Mouse (Mus musculus) left cerebral cortex, postnatal 4 days (tissue): ENCODE data around the gene Smim5. TPM values are rescaled to one million over a fixed set of nuclear protein-coding genes. Genes with fewer than 3 reads are reported as not detected.
A peak's percentile ranks its signal among the peaks of the same experiment; 100 is the strongest.

Experiments
- DNase-seq: peaks from one replicate; pipeline ENCODE4 v3.0.0-alpha.2; 2022
- intact Hi-C: fragments of 180-260 bp; cut with DNase I; formaldehyde crosslinking; loops from one replicate; pipeline ENCODE4 v1.15.1; 2025
- total RNA-seq, 2 experiments: library from RNA; stranded (reverse); gene quantifications; 2 replicates each; pipeline ENCODE4 v1.2.3; 2021

The Smim5 gene
- total RNA-seq, 2 experiments from 2014 or later, result not detected

- no peak for DNase-seq
- intact Hi-C loops, result no loop called here
Measured at GRCm38 (mm10) chr11:115921986-115922385, 22.2 kb downstream of the Smim5 start.

GRCm38 (mm10) chr11:115929031-115929430, 29.3 kb downstream of the Smim5 start:
- DNase-seq, result no peak
- intact Hi-C loops, result no loop called here

- intact Hi-C loops, result no loop called here
- no peak for DNase-seq
Measured at GRCm38 (mm10) chr11:115929818-115930217, 30.1 kb downstream of the Smim5 start.

GRCm38 (mm10) chr11:115931235-115931634, 31.5 kb downstream of the Smim5 start:
- intact Hi-C loops, result no loop called here
- no peak for DNase-seq

- intact Hi-C loops, result no loop called here
- peak; percentile 98 for DNase-seq
Measured at GRCm38 (mm10) chr11:115933108-115933746, 33.5 kb downstream of the Smim5 start, which contains the start of the genes Sap30bp and Recql5. TSS of gene Sap30bp (plus strand) at chr11:115933282. TSS of gene Recql5 (minus strand) at chr11:115933477.

GRCm38 (mm10) chr11:115933747-115934110, 34.0 kb downstream of the Smim5 start:
- intact Hi-C loops, result no loop called here
- DNase-seq, result no peak

- DNase-seq, result peak; percentile 68
- intact Hi-C loops, result loop anchor here (5.0 kb wide), 1 partner anchor 62 kb away; no protein-coding TSS in a partner anchor
Measured at GRCm38 (mm10) chr11:115939690-115940329, 40.0 kb downstream of the Smim5 start.

GRCm38 (mm10) chr11:115941980-115942379, 42.2 kb downstream of the Smim5 start:
- intact Hi-C loops, result no loop called here

GRCm38 (mm10) chr11:115945247-115945646, 45.5 kb downstream of the Smim5 start:
- intact Hi-C loops, result no loop called here

More at GRCm38 (mm10) chr11:115941980-115942379, 42.2 kb downstream of the Smim5 start:
- no peak for DNase-seq

GRCm38 (mm10) chr11:115946221-115946828, 46.6 kb downstream of the Smim5 start:
- DNase-seq, result no peak
- intact Hi-C loops, result no loop called here

More at GRCm38 (mm10) chr11:115945247-115945646, 45.5 kb downstream of the Smim5 start:
- DNase-seq, result no peak

- intact Hi-C loops, result no loop called here
- DNase-seq, result no peak
Measured at GRCm38 (mm10) chr11:115948316-115948715, 48.5 kb downstream of the Smim5 start.

- intact Hi-C loops, result no loop called here
- no peak for DNase-seq
Measured at GRCm38 (mm10) chr11:115950719-115951118, 51.0 kb downstream of the Smim5 start.

- intact Hi-C loops, result no loop called here
- no peak for DNase-seq
Measured at GRCm38 (mm10) chr11:115954712-115955111, 54.9 kb downstream of the Smim5 start.

GRCm38 (mm10) chr11:115955195-115955858, 55.6 kb downstream of the Smim5 start:
- intact Hi-C loops, result no loop called here
- peak; percentile 45 for DNase-seq

Other genes starting within 250 kb of the Smim5 start
- 100 to 1,000 TPM; 218 to 220 TPM for gene Grb2, start 191.4 kb upstream of the Smim5 start, total RNA-seq
- gene Tmem94, start 134.5 kb upstream of the Smim5 start, total RNA-seq, result 10 to 100 TPM; 37.3 to 44.1 TPM
- 10 to 100 TPM; 13.4 to 14.5 TPM for gene Caskin2, start 86.3 kb upstream of the Smim5 start, total RNA-seq
- gene Tsen54, start 85.2 kb upstream of the Smim5 start, total RNA-seq, result 10 to 100 TPM; 15.1 to 19.1 TPM
- gene Llgl2, start 75.9 kb upstream of the Smim5 start, total RNA-seq, result 1 to 10 TPM; 1.1 to 2.4 TPM
- gene Myo15b, start 41.6 kb upstream of the Smim5 start, total RNA-seq, result under 1 TPM in 1 of 2 experiments, not detected in 1; 0.28 TPM
- gene Smim6, start 12.1 kb downstream of the Smim5 start, total RNA-seq, result not detected
- gene Sap30bp, start 33.3 kb downstream of the Smim5 start, total RNA-seq, result 10 to 100 TPM; 51.3 to 67.4 TPM
- gene Recql5, start 33.5 kb downstream of the Smim5 start, total RNA-seq, result 10 to 100 TPM; 20.4 to 22.1 TPM
- gene Itgb4, start 74.7 kb downstream of the Smim5 start, total RNA-seq, result 1 to 10 TPM; 3.7 to 4.4 TPM
- 10 to 100 TPM; 36.2 to 37.9 TPM for gene Galk1, start 112.8 kb downstream of the Smim5 start, total RNA-seq
- gene H3f3b, start 128.0 kb downstream of the Smim5 start, total RNA-seq, result 100 to 1,000 TPM; 510 to 587 TPM
- gene Unk, start 130.4 kb downstream of the Smim5 start, total RNA-seq, result 10 to 100 TPM; 38.8 to 42.9 TPM
- 1 to 10 TPM in 1 of 2 experiments, under 1 TPM in 1; 0.56 to 1.2 TPM for gene Unc13d, start 178.0 kb downstream of the Smim5 start, total RNA-seq
- gene Wbp2, start 187.0 kb downstream of the Smim5 start, total RNA-seq, result 100 to 1,000 TPM; 171 to 176 TPM
- 1 to 10 TPM; 9.2 to 9.3 TPM for gene Trim47, start 227.2 kb downstream of the Smim5 start, total RNA-seq
- gene Trim65, start 231.2 kb downstream of the Smim5 start, total RNA-seq, result 1 to 10 TPM; 4.9 to 5.2 TPM
- 10 to 100 TPM; 52.2 to 54.0 TPM for gene Mrpl38, start 238.9 kb downstream of the Smim5 start, total RNA-seq